Mouse (Mus musculus) spleen, adult 2 months (tissue): ENCODE measurements around the gene Plp2.

ENCODE experiments used
- CTCF ChIP-seq: fragments of 200-500 bp; IDR thresholded peaks from 2 replicates; pipeline ENCODE4 v1.5.1; 2011; ENCODE audit warnings: mild to moderate bottlenecking, inconsistent platforms; ENCODE audit not compliant: insufficient read depth, insufficient read length, insufficient replicate concordance; ENCODE audit errors: extremely low read depth
- POLR2A ChIP-seq: fragments of 200-500 bp; IDR thresholded peaks from 2 replicates; pipeline ENCODE4 v1.6.1; 2011; ENCODE audit warnings: low read depth, low read length, inconsistent platforms

- TF ChIP-seq CTCF (no peak; the same call in 1 of the 2 replicates), POLR2A (no peak)
Measured at GRCm38 (mm10) chrX:7692862-7693261, 21.7 kb upstream of the Plp2 start.
